Mouse (Mus musculus) left cerebral cortex, adult 2 months (tissue): Measurements from ENCODE around the gene Pde4d. TPM values are rescaled to one million over a fixed set of nuclear protein-coding genes. Genes with fewer than 3 reads are reported as not detected.

ENCODE experiments used
- DNase-seq, 2 experiments: peaks; one replicate each; pipeline ENCODE4 v3.0.0; 2021 to 2022; ENCODE audit warnings: low spot score in 2 of 2, mixed read lengths in 1 of 2; ENCODE audit errors: extremely low spot score in 1 of 2
- H3K27ac ChIP-seq: fragments of 200-600 bp; 2 replicates; pipeline ENCODE4 v1.8.1; 2022
- H3K4me3 ChIP-seq: fragments of 200-600 bp; 2 replicates; pipeline ENCODE4 v1.8.1; 2022
- CTCF ChIP-seq: fragments of 200-600 bp; IDR thresholded peaks from 2 replicates; pipeline ENCODE4 v1.8.1; 2022; ENCODE audit warnings: antibody characterized with exemption, mild to moderate bottlenecking, moderate library complexity
- intact Hi-C: fragments of 180-260 bp; cut with DNase I; formaldehyde crosslinking; loops from one replicate; pipeline ENCODE4 v1.15.1; 2025
- total RNA-seq, 2 experiments: library from RNA; stranded (reverse); gene quantifications; 2 replicates each; pipeline ENCODE4 v1.2.3; 2021

Pde4d gene
- total RNA-seq, 2 experiments from 2014 or later = 116 to 121 TPM

DNA sequence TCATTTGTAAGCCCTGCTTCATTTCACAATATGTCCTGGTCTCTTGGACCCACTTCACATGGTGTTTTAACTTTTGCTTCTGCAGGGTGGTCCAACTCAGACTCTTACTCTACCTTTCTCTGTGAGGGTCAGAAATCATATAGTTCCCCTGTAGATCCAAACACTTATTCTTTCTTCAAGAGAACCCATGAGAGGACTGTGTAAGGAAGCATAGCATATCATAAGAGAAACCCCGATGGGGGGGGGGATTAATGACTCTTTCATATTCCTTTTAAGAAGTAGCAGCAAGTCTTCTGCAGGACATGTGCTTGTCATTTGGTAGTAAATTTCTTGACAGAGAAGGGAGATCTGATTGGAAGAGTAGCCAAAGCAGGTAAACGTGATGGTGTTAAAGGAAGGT lies 603.1 kb downstream of the Pde4d start:
- intact Hi-C loops = loop anchor here (5.0 kb wide), 1 partner anchor 64 kb away; no protein-coding TSS in a partner anchor
- TF ChIP-seq CTCF = no peak
- DNase-seq = no peak
- H3K4me3 ChIP-seq = peak overlapping the region; percentile 37
- H3K27ac ChIP-seq = peak overlapping the region; percentile 54; the same call in 1 of the 2 replicates

GRCm38 (mm10) chr13:109053242-109054018 lies 603.7 kb downstream of the Pde4d start:
- TF ChIP-seq CTCF = no peak
- intact Hi-C loops = loop anchor here (5.0 kb wide), 1 partner anchor 64 kb away; no protein-coding TSS in a partner anchor
- Histone ChIP-seq H3K27ac (peak overlapping the region; percentile 54; the same call in 1 of the 2 replicates), H3K4me3 (peak overlapping the region; percentile 37)
- peak; percentile 35 to 39 for DNase-seq

GRCm38 (mm10) chr13:109058045-109058444 lies 608.3 kb downstream of the Pde4d start:
- intact Hi-C loops = no loop called here
- no peak for TF ChIP-seq CTCF
- DNase-seq = no peak
- no peak overlapping the region for H3K27ac ChIP-seq
- no peak overlapping the region for H3K4me3 ChIP-seq

- DNase-seq = no peak
- Histone ChIP-seq H3K4me3 (no peak overlapping the region), H3K27ac (no peak overlapping the region)
- intact Hi-C loops = no loop called here
- TF ChIP-seq CTCF = no peak
These were observed 616.9 kb downstream of the Pde4d start for GRCm38 (mm10) chr13:109066581-109067159.

- no peak overlapping the region for H3K27ac ChIP-seq
- intact Hi-C loops = no loop called here
- DNase-seq = no peak
- no peak for TF ChIP-seq CTCF
- no peak overlapping the region for H3K4me3 ChIP-seq
These were observed 618.8 kb downstream of the Pde4d start for GRCm38 (mm10) chr13:109068258-109069219.

DNA sequence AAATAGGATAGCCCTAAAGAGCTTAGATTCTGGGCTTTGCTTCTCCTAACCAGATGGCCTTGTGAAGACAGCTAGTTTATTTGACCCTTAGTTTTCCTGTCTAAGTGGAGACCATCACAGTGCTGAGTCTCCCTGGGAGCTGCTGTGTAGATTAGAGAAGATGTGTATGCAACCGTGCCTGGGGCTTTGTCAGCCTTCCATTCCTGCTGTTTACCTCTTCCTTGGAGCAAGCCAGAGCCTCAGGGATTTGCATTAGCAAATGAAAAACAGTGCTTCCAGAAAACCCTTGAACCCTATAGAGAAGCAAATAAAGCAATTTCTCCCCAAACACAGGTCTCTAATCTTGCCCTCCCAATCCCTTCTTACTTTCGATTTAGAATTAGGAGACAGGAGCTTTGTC lies 623.6 kb downstream of the Pde4d start:
- no peak overlapping the region for H3K27ac ChIP-seq
- no peak for TF ChIP-seq CTCF
- DNase-seq = no peak

DNA sequence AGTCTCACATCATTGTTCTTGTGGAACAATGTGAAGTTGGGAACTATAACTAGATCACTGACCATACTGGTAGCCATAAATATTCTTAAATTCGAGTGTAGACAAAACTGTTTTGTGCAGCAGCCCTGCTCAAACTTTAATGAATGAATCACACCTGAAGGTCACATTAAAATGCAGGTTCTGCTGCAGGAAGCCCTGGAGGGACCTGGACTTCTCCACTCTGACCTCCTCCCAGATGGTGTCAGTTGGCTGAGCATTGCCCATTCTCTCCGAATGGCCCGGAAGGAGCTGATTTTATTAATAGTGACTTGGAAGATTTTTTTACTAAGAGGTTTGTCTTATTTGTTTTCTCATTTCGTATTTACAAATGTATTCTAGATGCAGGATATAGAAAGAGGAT lies 624.3 kb downstream of the Pde4d start:
- TF ChIP-seq CTCF = no peak
- no peak overlapping the region for H3K27ac ChIP-seq
- H3K4me3 ChIP-seq = no peak overlapping the region
- intact Hi-C loops = no loop called here
- no peak for DNase-seq

More for the DNA sequence above, 623.6 kb downstream of the Pde4d start:
- intact Hi-C loops = no loop called here
- H3K4me3 ChIP-seq = no peak overlapping the region

GRCm38 (mm10) chr13:109092654-109093053 lies 642.9 kb downstream of the Pde4d start:
- DNase-seq = no peak
- intact Hi-C loops = no loop called here
- Histone ChIP-seq H3K27ac (no peak overlapping the region), H3K4me3 (no peak overlapping the region)
- TF ChIP-seq CTCF = no peak

- Histone ChIP-seq H3K4me3 (no peak overlapping the region), H3K27ac (no peak overlapping the region)
- no peak for DNase-seq
- no peak for TF ChIP-seq CTCF
- intact Hi-C loops = no loop called here
These were observed 646.9 kb downstream of the Pde4d start for GRCm38 (mm10) chr13:109096654-109097053.

GRCm38 (mm10) chr13:109116004-109116341 lies 666.2 kb downstream of the Pde4d start:
- H3K27ac ChIP-seq = peak overlapping the region; percentile 96
- peak in 1 of 2 experiments; percentile 36 for DNase-seq
- TF ChIP-seq CTCF = no peak
- intact Hi-C loops = loop anchor here (2.0 to 5.0 kb wide), 2 partner anchors 64 to 93 kb away; no protein-coding TSS in a partner anchor
- peak overlapping the region; percentile 78 for H3K4me3 ChIP-seq

DNA sequence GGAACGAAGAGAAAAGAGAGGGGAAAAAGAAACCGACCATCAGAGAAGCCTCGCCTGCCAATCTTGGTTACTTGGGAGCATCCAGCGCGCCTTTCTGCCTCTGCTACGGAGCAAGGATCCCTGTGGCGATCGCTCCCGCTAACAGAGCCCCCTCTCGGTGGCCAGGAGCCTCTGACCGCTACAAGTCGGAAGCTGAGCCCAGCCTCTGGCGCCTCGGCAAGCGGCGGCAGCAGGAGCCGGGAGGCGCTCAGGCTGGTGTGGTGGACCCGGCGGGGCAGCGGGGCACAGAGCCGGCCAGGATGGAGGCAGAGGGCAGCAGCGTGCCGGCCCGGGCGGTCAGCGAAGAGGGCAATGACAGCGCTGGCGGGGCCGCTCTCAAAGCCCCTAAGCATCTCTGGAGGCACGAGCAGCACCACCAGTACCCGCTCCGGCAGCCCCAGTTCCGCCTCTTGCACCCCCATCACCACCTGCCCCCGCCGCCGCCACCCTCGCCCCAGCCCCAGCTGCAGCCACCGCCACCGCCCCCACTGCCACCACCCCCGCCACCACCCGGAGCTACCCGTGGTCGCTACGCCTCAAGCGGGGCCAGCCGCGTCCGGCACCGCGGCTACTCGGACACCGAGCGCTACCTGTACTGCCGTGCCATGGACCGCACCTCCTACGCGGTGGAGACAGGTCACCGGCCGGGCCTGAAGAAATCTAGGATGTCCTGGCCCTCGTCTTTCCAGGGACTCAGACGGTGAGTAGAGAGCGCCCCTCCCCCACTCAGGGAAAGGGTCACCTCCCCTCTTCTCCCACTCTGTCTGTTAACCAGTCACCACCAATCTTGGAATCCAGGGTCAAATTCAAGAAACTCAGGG lies 666.8 kb downstream of the Pde4d start:
- intact Hi-C loops = loop anchor here (2.0 to 5.0 kb wide), 2 partner anchors 64 to 92 kb away; no protein-coding TSS in a partner anchor
- Histone ChIP-seq H3K4me3 (peak overlapping the region; percentile 78), H3K27ac (peak overlapping the region; percentile 96)
- peak; percentile 64 to 69 for DNase-seq
- TF ChIP-seq CTCF = peak; percentile 56
